Mouse (Mus musculus) erythroblast, embryonic 14.5 days (primary cell): ENCODE measurements around the gene Lrrc4c.

ENCODE experiments used
- GATA1 ChIP-seq: IDR thresholded peaks from 2 replicates; pipeline ENCODE4 v1.6.1; 2012; ENCODE audit warnings: low read length, inconsistent platforms, mixed read lengths
- TAL1 ChIP-seq: IDR thresholded peaks from 3 replicates; pipeline ENCODE4 v1.6.1; 2012; ENCODE audit warnings: low read length, inconsistent platforms, mixed read lengths

- TF ChIP-seq TAL1 (no peak), GATA1 (no peak)
These were observed 27.4 kb upstream of the Lrrc4c start for GRCm38 (mm10) chr2:96290541-96290940.
